Mouse (Mus musculus): ENCODE results near the gene Slc22a14. TPM values are rescaled to one million over a fixed set of nuclear protein-coding genes. Genes with fewer than 3 reads are reported as not detected.

Gene Slc22a14
- polyA plus RNA-seq, 1 experiment: not detected

DNA sequence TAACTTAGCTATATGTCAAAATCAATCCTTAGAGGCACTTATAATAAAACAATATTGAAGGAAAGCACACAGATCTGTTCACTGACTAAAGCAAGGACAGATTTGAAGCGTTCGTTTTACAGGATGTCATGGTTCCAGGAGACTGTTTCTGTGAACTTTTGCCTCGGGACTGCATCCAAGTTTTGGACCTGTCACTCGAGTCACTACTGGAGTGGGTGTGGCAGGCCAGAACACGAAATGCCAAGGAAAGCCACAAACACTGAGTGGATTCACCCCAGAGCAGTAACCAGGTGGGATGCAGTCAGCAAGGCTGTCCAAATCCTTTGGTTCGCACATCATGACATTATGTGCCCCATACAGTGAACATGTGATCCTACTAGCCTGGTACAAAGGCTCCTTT, 150.8 kb downstream of the Slc22a14 start:
- no peaks in the 10 kb centered on the region for H3K4me1 ChIP-seq (ENCODE audit: control insufficient read depth, insufficient read depth, low read length)
- WGBS: 89% methylated on average over 6 of the region's 6 CpGs

DNA sequence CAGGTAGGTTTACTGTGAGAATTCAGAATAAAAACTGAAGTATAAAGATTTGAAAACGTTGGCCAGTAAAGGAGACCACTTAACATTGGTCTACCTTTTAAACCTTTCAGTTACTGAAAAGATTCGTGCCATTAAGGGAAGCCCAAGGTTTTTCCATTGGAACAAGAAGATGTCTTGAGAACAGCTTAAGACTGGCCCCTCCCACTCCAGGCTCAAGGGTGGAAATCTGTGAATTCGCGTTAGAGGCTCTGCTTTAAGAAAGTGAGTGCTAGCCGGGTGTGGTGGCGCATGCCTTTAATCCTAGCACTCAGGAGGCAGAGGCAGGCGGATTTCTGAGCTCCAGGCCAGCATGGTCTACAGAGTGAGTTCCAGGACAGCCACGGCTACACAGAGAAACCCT, 152.4 kb downstream of the Slc22a14 start:
- Histone ChIP-seq H3K4me3 (ENCODE audit: insufficient read depth, low read depth, low read length) (no peak overlapping the region), H3K27ac (ENCODE audit: insufficient read depth, low read depth, low read length) (no peak overlapping the region), H3K4me1 (ENCODE audit: control insufficient read depth, insufficient read depth, low read length) (no peaks in the 10 kb centered on the region)
- WGBS: 77% methylated on average over 8 of the region's 8 CpGs
- TF ChIP-seq POLR2A (IDR thresholded peaks at IDR 0.05; ENCODE audit: insufficient read depth, low read depth, low read length) (no peak), CTCF (IDR thresholded peaks at IDR 0.05; ENCODE audit: insufficient read depth, low read depth, low read length) (no peak)

More for the DNA sequence above, 150.8 kb downstream of the Slc22a14 start:
- Histone ChIP-seq H3K4me3 (ENCODE audit: insufficient read depth, low read depth, low read length) (no peak overlapping the region), H3K27ac (ENCODE audit: insufficient read depth, low read depth, low read length) (no peak overlapping the region)
- TF ChIP-seq POLR2A (IDR thresholded peaks at IDR 0.05; ENCODE audit: insufficient read depth, low read depth, low read length) (no peak), CTCF (IDR thresholded peaks at IDR 0.05; ENCODE audit: insufficient read depth, low read depth, low read length) (no peak)

DNA sequence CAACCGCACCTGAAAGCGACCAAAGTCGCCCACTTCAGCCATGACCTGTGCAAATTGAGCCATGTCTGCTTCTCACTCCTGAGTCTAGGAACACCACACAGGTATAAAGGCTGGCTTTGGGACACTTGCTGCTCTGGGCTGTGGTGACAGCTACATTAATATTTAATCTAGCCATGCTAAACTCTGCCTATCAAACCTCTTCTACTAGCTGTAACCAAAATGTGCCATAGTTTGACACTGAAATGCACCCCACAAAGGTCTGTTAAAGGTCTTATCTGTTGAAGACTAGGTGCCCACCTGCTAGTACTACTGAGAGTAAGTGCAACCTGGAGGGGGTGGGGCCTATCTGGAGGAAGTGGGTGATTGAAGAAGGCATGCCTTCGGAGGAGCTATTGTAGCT, 156.4 kb downstream of the Slc22a14 start, which contains the start of gene Slc22a13:
TSS of gene Slc22a13 (minus strand) at position 101 of the 400 bp plus-strand sequence.
- TF ChIP-seq CTCF (IDR thresholded peaks at IDR 0.05; ENCODE audit: insufficient read depth, low read depth, low read length) (no peak), POLR2A (IDR thresholded peaks at IDR 0.05; ENCODE audit: insufficient read depth, low read depth, low read length) (no peak)

DNA sequence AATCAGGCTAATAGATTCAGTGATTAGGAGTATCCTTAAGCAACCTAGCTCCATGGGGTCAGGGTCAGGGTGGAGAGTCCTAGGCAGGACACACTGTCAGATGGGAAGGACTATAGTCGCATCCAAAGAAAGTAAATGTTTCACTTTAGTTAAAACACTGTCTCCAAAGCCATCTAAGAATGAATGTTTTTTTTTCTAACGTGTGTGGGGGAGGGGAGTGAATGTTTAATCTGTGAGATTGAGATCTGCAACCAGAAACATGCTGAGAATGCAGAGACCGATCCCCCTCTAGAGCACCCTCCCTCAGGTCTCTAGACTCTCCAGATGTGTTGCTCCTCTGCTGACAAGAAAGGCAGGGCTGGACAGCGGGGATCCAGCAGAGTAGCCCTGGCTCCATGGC, 158.2 kb downstream of the Slc22a14 start:
- WGBS: 82% methylated on average over 4 of the region's 4 CpGs
- no peak for TF ChIP-seq POLR2A (IDR thresholded peaks at IDR 0.05; ENCODE audit: insufficient read depth, low read depth, low read length)
- no peak for TF ChIP-seq CTCF (IDR thresholded peaks at IDR 0.05; ENCODE audit: insufficient read depth, low read depth, low read length)
- Histone ChIP-seq H3K27ac (ENCODE audit: insufficient read depth, low read depth, low read length) (no peak overlapping the region), H3K4me3 (ENCODE audit: insufficient read depth, low read depth, low read length) (no peak overlapping the region), H3K4me1 (ENCODE audit: control insufficient read depth, insufficient read depth, low read length) (no peaks in the 10 kb centered on the region)

More for the DNA sequence above, 156.4 kb downstream of the Slc22a14 start, which contains the start of gene Slc22a13:
- WGBS: 91% methylated on average over 4 of the region's 4 CpGs
- H3K27ac ChIP-seq (ENCODE audit: insufficient read depth, low read depth, low read length): no peak within 1 kb of the TSS
- H3K4me1 ChIP-seq (ENCODE audit: control insufficient read depth, insufficient read depth, low read length): no peaks in the 10 kb centered on the region
- no peak within 1 kb of the TSS for H3K4me3 ChIP-seq (ENCODE audit: insufficient read depth, low read depth, low read length)

DNA sequence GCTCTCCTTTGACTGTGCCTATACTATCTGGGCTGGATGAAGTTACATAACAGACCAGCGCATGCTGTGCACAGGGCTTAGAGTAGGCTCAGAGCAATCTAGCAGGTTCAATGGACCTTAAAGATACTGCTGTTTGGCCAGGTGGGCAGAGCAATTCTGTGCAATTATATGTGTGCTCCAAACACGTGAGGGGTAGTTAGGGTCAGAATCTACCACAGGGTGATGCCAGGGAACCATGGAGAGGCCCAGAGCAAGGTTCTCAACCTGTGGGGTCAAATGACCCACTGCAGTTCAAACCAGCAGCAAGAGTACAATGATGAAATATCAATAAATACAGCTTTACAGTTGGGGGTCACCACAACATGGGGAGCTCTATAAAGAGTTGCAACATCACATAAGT, 158.7 kb downstream of the Slc22a14 start:
- H3K4me3 ChIP-seq (ENCODE audit: insufficient read depth, low read depth, low read length): no peak overlapping the region
- TF ChIP-seq POLR2A (IDR thresholded peaks at IDR 0.05; ENCODE audit: insufficient read depth, low read depth, low read length): no peak
- TF ChIP-seq CTCF (IDR thresholded peaks at IDR 0.05; ENCODE audit: insufficient read depth, low read depth, low read length): no peak
- H3K27ac ChIP-seq (ENCODE audit: insufficient read depth, low read depth, low read length): no peak overlapping the region
- no peaks in the 10 kb centered on the region for H3K4me1 ChIP-seq (ENCODE audit: control insufficient read depth, insufficient read depth, low read length)
- WGBS: 79% methylated on average over 2 of the region's 2 CpGs

DNA sequence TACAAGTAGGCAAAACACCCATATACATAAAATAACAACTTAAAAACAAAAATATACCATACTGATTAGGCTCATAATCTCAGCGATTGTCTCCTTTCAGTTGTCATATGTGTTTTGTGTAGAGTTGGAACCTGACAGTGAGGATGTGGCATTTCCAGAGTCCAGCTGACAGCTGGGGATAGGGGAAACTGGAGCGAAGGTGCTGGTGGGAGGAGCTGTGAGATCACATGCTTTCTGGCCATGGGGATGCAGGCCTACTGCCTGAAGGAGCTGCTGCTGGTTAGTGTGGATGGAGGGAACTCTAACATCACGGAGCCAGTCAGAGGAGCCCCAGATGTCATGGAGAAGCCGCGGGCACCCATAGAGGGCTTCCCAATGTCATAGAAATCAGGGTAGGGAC, 159.6 kb downstream of the Slc22a14 start:
- H3K4me1 ChIP-seq (ENCODE audit: control insufficient read depth, insufficient read depth, low read length): no peaks in the 10 kb centered on the region
- WGBS: 92% methylated on average over 5 of the region's 5 CpGs
- H3K27ac ChIP-seq (ENCODE audit: insufficient read depth, low read depth, low read length): no peak overlapping the region
- H3K4me3 ChIP-seq (ENCODE audit: insufficient read depth, low read depth, low read length): no peak overlapping the region
- TF ChIP-seq CTCF (IDR thresholded peaks at IDR 0.05; ENCODE audit: insufficient read depth, low read depth, low read length) (no peak), POLR2A (IDR thresholded peaks at IDR 0.05; ENCODE audit: insufficient read depth, low read depth, low read length) (no peak)

DNA sequence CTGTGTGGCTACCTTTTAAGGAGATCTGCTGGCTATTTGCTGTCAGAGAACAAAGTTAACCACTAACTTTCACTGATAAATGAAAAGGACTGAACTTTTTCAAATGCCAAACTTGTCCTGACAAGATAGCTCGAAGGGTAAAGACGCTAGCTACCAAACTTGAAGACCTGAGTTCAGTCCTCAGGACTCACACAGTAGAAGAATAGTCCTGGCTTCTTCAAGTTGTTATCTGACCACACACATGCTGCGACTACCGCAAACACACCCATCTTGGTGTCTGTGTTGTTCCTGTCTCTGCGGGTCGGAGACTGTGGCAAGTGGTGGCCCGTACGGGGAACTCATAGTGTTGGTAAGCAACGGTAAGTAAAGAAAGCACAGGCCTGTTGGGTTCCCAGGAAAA, 161.7 kb downstream of the Slc22a14 start:
- no peak overlapping the region for H3K27ac ChIP-seq (ENCODE audit: insufficient read depth, low read depth, low read length)
- TF ChIP-seq POLR2A (IDR thresholded peaks at IDR 0.05; ENCODE audit: insufficient read depth, low read depth, low read length) (no peak), CTCF (IDR thresholded peaks at IDR 0.05; ENCODE audit: insufficient read depth, low read depth, low read length) (no peak)
- no peaks in the 10 kb centered on the region for H3K4me1 ChIP-seq (ENCODE audit: control insufficient read depth, insufficient read depth, low read length)
- H3K4me3 ChIP-seq (ENCODE audit: insufficient read depth, low read depth, low read length): no peak overlapping the region
- WGBS: 94% methylated on average over 9 of the region's 9 CpGs

DNA sequence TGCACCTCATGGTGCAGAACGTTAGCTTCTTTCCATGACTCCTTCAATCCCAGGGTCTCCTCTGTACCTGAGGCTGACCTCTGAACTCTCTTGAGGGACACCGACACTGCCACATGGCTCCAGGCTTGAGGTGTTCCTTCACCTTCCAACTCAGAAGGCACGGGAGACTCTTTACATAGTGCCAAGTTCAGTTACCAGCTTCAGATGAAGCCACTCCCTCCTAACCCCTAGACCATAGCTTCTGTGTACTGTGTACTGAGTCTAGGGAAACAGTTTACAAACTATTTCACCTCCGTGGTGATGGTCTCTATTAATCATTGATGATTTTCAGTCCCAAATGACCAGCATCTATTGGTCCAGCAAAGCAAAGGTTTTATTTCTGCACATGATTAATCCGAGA, 163.7 kb downstream of the Slc22a14 start:
- no peaks in the 10 kb centered on the region for H3K4me1 ChIP-seq (ENCODE audit: control insufficient read depth, insufficient read depth, low read length)
- WGBS: 86% methylated on average over 5 of the region's 5 CpGs
- H3K27ac ChIP-seq (ENCODE audit: insufficient read depth, low read depth, low read length): no peak overlapping the region
- H3K4me3 ChIP-seq (ENCODE audit: insufficient read depth, low read depth, low read length): no peak overlapping the region
- TF ChIP-seq POLR2A (IDR thresholded peaks at IDR 0.05; ENCODE audit: insufficient read depth, low read depth, low read length): no peak
- TF ChIP-seq CTCF (IDR thresholded peaks at IDR 0.05; ENCODE audit: insufficient read depth, low read depth, low read length): no peak

DNA sequence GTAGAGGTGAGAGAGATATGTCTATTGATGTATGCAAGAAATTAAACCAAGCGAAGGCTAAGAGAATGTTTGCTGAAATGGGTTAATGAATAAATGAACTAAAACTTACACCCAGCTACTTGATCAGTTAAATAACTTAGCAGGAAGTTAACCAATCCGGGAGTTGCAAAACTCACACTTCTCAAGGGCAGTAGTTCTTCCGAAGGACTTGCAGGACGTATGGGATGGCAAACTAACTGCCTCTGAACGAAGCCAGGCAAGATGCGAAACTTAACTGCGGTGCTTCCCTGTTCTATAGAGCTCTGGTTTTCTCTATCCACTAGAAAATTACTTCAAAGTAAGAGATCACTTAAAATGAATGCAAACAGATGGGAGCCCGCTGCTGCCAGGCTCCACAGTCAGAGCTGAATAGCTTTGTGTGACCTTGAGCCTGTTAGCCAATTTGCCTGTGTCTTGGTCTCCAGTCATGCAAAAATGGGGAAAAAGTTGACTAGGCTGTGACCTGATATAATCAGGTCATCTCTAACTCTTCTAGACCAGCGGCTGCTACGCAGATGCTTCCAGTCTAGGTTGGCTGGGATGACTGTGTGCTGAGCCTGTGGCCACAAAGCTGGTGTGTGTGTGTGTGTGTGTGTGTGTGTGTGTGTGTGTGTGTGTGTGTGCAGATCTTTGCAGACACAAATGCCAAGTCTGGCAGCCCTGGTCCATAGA, 166.0 kb downstream of the Slc22a14 start:
- TF ChIP-seq POLR2A (IDR thresholded peaks at IDR 0.05; ENCODE audit: insufficient read depth, low read depth, low read length) (no peak), CTCF (IDR thresholded peaks at IDR 0.05; ENCODE audit: insufficient read depth, low read depth, low read length) (no peak)
- 86% methylated on average over 10 of the region's 10 CpGs for WGBS

More for the DNA sequence above, 166.0 kb downstream of the Slc22a14 start:
- no peaks in the 10 kb centered on the region for H3K4me1 ChIP-seq (ENCODE audit: control insufficient read depth, insufficient read depth, low read length)
- H3K4me3 ChIP-seq (ENCODE audit: insufficient read depth, low read depth, low read length): no peak overlapping the region
- no peak overlapping the region for H3K27ac ChIP-seq (ENCODE audit: insufficient read depth, low read depth, low read length)
